Mouse (Mus musculus): ENCODE data around the gene Arhgap19.

The Arhgap19 gene

GRCm38 (mm10) chr19:41801742-41802369 lies at the start of gene Arhgap19:
Gene Arhgap19 (minus strand): TSS chr19:41802047.
- peak; percentile 94 for DNase-seq (ENCODE audit: low read depth, low spot score)

DNA sequence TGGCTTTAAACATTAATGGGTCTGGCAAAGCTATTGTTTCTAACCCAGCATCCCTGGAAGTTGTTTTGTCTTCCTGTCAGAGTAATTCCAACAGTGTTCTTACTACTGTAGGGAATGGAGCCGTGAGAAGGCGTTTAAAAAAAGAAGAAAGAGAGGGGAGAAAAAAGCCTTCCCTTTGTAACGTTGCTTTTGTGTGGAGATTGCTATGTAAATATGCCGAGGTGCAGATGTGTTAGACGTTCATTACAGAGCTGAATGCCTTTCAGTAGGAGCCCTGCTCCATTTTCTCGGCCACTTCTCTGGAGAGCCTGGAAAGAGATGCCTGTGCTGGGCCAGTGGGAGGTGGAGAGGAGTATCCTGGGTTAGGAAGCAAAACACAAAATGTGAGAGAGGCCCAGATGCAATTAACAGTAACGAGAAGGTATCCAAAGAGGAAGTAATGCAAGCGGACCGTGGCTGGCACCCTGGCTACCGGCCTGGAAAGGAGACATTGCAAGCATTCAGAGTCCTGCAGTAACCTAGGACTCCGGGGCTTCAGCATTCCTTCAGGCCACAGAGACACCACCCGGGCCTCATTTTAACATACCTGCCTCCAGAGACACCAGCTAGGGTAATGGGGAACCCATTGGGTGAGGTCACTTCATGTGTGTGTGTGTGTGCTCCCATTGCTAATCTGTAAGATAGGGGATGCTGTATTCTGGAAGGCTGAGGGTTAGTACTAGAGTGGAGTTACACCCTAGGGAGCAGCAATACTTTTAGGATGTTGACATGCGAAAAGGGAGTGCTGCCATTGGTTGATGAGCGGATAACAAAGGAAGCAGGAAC lies 49.1 kb upstream of the Arhgap19 start:
- no peak for DNase-seq (ENCODE audit: low read depth, low spot score)

GRCm38 (mm10) chr19:41850021-41850718 lies 48.3 kb upstream of the Arhgap19 start:
- DNase-seq (ENCODE audit: low read depth, low spot score) = no peak

- DNase-seq (ENCODE audit: low read depth, low spot score) = peak; percentile 91
Observed at GRCm38 (mm10) chr19:41847992-41848851, 46.4 kb upstream of the Arhgap19 start, which contains the start of gene Frat2. Gene Frat2 (minus strand): TSS chr19:41848132.

DNA sequence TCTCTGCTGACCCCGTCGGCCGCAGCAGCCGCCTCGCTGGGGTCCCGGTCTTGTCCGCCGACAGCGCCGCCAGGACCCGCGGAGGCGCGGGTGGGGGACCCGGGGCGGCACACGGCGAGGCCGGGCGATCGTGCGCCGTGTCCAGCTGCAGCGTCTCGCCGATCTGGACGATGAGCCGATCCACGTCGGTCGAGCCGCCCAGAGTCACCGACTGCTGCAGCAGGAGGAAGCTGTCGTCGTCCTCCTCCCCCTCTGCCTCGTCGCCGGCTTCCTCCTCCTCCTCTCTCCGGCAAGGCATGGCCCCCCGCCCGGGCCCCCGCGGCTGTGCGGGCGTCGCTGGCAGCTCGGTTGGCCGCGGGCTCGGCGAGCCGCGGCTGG lies 45.8 kb upstream of the Arhgap19 start:
- DNase-seq (ENCODE audit: low read depth, low spot score) = peak; percentile 43

DNA sequence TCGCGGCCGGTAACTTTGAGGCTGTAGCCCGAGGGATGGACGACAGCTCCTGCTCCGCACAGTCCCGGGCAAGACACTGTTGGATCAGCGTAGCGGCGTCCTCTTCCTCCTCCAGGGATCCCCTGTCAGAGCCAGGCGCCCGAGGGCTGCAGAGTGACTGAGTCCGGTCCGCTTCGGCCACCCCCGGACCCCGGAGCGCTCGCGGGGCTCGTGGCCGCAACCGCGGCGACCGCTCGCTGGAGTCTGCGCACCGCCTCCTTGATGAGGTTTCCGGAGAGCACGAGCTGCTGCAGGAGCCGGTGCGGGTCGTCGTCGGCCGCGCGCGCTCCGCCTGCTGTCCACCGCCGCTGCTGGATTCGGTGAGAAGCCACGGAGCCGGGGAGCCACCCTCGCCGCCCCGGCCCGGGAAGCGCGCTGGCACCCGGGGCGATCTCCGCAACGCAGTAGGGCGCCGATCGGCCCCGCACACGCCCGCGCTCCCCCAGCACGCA lies 45.3 kb upstream of the Arhgap19 start:
- DNase-seq (ENCODE audit: low read depth, low spot score) = no peak

GRCm38 (mm10) chr19:41846366-41847090 lies 44.7 kb upstream of the Arhgap19 start:
- no peak for DNase-seq (ENCODE audit: low read depth, low spot score)

DNA sequence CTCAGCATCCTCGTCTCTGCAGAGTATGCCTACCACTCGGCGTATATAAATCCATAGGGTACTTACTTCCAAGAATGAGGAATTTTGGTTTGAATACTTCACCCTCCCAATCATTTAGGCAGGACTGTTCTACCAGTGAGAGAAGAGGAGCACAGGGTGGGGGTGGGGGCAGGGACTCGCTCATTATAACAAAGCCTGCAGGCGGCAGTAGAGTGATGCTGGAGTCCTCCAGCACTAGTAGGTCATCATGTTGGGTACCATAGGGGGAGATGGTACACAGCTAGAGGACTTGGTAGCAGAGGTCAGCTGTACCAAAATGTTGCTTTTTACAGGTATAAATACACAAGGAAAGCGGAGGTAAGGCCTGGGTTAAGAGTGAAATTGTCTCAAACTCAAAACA lies 42.5 kb upstream of the Arhgap19 start:
- no peak for DNase-seq (ENCODE audit: low read depth, low spot score)

DNA sequence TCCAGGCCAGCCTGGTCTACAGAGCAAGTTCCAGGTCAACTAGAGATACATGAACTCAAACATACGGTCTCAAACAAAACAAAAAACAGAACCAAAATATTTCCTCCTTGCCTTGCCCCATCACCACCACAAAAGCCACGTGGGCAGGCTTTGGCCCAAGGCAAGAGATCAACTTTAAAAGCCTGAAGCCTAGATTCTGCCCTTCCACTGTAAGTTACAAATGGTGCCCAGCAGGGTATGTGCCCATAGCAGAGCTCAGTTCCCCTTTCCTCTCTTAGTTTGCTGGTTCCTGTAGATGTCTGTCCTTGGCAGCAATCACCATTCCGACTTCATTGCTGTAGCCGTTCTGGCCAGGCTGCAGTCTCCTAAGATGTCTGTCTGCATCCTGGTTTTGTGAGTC lies 40.9 kb upstream of the Arhgap19 start:
- no peak for DNase-seq (ENCODE audit: low read depth, low spot score)

GRCm38 (mm10) chr19:41842196-41842595 lies 40.3 kb upstream of the Arhgap19 start:
- no peak for DNase-seq (ENCODE audit: low read depth, low spot score)

GRCm38 (mm10) chr19:41841105-41841750 lies 39.4 kb upstream of the Arhgap19 start:
- DNase-seq (ENCODE audit: low read depth, low spot score) = no peak

DNA sequence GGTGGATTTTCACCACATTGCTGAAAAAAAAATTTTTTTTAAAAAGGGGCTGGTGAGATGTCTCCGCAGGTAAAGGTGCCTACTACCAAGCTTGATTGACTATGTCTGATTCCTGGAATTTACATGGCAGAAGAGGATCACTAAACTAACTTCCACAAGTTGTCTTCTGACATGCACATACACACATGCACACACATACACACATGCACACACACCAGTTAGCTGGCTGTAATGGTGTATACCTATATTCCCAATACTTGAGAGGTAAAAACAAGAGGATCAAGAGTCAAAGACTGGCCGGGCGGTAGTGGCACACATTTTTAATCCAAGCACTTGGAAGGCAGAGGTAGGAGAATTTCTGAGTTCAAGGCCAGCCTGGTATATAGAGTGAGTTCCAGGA lies 37.8 kb upstream of the Arhgap19 start:
- DNase-seq (ENCODE audit: low read depth, low spot score) = no peak

DNA sequence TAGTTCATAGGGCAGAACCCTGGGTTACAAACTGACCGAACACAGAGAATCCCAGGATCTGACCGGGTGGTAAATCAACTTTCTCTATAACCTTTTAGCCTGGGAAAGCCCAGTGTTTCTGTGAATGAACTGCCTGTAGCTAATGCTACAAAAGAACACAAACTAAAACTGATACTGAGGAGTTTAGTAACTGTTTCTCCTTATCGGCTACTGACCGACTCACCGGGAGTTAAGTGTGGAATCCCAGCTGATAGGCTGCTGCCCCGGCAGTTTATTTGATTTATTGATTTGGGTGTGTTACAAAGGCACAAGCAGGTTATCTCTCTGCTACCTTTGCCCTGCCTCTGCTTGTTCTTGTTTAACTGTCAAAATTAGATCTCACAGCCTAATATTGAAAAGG lies 37.0 kb upstream of the Arhgap19 start:
- no peak for DNase-seq (ENCODE audit: low read depth, low spot score)

DNA sequence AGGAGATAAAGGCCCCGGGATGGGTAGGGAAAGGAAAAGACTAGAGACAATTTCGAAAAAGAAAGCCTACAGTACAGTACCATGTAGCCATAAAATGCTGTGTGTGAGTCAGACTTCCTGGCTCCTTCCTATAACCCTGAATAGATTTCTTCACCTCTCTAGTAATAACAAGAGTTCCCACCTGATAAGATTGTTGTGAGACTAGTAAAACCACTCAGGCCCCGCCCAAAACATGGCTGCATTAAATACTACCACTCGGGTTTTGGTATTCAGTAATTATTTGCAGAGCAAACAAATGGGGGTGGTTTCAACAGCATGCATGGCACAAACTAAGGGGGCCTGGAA lies 36.0 kb upstream of the Arhgap19 start:
- DNase-seq (ENCODE audit: low read depth, low spot score) = no peak

DNA sequence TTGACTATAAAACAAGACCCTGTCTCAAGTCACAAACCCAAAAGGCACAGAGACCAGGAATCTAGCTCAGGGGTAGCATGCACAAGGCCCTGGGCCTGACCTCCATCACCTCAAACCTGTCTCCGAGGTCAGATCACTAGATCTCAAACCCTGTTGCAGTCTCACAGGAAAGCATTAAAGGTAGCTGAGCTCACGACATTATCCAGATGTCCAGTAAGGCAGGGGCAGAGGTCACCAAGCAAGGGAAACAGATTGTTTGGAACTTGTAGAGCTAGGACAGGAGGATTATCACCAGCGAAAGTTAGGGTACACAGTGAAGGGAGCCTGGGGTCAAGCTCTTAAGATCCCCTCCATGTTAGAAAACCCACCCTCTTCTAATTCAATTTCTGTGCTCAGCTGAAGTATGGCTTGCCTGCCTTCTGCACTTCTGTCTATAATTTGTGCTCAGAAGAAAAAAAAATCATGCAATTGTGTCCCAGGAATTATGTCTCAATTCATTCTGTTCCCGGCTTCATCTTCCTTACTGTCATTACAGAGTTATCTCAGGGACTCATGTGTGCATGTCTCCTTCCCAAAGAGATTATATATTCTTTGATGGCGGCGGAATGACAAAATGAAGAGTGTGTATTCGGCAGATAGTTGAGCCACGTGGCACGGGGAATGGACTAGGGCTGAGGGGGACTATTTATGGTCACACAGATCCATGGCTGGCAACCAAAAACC lies 35.5 kb upstream of the Arhgap19 start:
- DNase-seq (ENCODE audit: low read depth, low spot score) = no peak

DNA sequence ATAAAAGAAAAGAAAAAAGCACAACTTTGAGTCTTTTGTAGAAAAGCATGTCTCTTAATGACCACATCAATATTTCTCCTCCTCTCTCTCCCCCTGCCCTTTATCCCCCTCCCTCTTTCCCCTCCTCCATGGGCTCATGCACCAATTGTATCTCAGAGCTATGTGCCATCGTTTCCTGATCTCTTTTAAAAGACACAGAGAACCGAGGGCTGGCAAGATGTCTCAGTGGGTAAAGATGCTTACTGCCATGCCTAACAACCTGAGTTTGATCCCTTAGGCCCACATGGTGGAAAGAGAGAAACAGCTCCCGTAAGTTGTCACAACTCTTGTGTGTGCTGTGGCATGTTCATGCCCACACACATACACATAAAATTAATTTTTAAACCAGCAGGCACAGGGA lies 34.9 kb upstream of the Arhgap19 start:
- no peak for DNase-seq (ENCODE audit: low read depth, low spot score)

GRCm38 (mm10) chr19:41835816-41836215 lies 34.0 kb upstream of the Arhgap19 start:
- DNase-seq (ENCODE audit: low read depth, low spot score) = no peak

GRCm38 (mm10) chr19:41835407-41835806 lies 33.6 kb upstream of the Arhgap19 start:
- no peak for DNase-seq (ENCODE audit: low read depth, low spot score)

GRCm38 (mm10) chr19:41832501-41833201 lies 30.8 kb upstream of the Arhgap19 start:
- no peak for DNase-seq (ENCODE audit: low read depth, low spot score)
